Mouse (Mus musculus) spleen, postnatal 10 days (tissue): ENCODE results near the gene Rpl3.
"Not testable (repeated sequence)": the region's sequence is repeated elsewhere in the genome, so short reads cannot be mapped to it uniquely, and the experiment has no call there.

Source experiments
- DNase-seq, 2 experiments: peaks; one replicate each; pipeline ENCODE4 v3.0.0; 2021 to 2022; ENCODE audit warnings: low spot score in 2 of 2

Gene Rpl3

DNA sequence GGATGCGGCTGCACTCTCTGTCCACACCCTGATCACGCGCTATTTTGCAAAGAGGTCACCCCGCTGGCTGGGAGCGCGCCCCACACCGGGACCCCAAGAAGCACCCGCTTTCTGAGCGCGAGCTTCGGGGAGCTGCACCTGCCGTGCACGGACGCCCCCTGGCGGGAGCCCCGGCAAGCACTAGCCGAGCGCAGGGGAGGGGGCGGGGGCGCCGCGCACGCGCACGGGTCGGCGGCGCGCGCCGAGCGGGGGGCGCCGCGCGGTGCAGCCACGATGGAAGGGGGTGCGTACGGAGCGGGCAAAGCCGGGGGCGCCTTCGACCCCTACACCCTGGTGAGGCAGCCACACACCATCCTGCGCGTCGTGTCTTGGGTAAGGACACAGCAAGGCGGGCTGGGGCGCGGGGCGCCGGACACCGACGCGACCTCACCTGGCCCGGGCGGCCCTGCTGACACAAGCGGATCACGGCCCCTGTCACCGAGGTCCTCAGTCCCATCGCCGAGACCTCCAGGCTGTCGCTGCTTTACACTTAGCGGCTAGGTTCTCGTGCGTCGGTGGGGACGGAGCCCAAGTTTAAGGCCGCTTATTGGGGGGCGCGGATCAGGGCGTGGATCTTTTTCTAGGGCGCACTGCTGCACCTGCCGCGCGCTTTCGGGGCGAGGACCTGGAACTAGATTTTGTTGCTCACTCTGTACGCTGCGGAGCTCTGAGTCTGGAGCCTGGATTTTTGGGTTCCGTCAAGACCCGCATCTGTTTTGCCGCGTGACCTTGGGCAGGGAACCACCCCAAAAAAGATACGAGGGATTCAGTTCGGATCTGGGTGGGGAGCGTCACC lies at the start of gene Rpl3, which contains the start of gene Syngr1:
Gene Rpl3, minus strand, starts transcription at position 748 of the 835 bp plus-strand sequence.
Gene Syngr1, plus strand, starts transcription at position 214 of the 835 bp plus-strand sequence.
- peak; percentile 88 to 89 for DNase-seq

DNA sequence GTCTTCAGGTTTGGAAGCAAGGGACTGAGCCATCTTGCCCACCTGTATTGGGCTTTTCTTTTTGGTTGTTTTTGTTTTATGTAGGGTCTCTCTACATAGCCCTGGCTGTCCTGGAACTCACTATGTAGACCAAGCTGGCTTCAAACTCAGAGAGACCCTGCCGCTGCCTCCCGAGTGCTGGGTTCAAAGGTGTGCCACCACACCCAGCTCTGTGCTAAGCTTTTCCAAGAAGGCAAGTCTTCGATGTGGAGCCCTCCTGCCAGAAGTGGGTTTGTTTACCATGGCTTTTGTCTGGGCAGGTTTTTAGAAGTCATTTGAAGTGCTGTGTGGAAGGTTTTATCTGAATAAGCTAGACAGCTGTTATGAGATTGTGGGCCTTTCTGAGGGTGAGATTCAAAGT lies 49.2 kb upstream of the Rpl3 start:
- DNase-seq: no peak

DNA sequence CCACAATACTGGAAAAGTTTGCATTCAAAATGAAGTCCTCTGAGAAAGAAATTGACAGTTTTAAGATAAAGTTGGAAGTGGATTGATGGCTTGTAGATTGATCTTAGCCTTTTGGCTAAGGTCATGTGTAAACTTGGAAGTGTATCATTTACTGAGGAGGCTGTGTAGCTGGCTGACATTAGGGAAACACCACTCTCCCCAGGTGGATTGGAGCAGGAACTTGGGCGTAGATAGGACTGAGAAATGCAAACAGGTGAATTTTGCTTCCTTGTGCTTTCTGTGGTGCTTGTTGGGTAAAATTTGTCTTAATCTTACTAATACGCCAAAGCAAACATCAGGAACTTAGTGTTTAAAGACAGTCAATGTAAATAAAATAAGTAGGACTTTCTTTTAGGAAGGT lies 48.6 kb upstream of the Rpl3 start:
- DNase-seq: no peak

DNA sequence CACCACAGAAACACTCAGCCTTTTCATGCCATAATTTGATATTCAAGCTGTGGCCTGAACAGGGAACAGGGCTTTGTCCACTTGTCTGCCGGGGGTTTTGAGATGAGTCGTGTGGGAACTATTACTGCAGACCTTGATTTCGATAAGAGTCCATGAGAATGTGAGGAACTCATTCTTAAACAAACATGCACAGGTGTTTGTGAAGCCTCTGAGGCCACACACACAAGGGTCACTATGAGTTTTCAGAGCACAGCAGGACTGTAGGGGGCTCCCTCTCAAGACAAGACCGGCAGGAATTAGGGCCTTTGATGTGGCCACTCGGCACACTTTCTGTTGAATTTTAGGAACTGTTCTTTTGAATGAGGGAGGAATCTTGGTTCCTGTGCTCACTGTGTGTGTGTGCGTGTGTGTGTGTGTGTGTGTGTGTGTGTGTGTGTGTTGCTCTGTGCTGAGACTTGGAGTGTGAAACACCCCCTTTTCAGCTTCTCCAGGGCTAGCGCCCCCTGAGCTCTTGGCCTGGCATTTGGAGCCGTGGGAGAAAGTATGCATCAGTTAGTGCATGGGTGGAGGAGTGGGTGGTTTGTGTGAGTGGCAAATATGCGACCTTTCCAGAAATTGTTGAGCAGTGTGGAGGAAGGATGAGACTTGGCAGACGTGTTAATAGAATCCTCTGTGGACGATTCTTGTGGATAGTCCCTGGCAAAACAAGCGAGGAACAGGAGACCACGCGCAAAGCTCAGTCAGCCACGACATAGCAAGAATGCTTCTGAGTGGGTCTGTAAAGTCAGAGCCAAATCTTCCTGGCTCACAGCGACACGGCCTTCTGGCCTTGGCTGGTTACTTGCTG lies 46.5 kb upstream of the Rpl3 start:
- no peak for DNase-seq

DNA sequence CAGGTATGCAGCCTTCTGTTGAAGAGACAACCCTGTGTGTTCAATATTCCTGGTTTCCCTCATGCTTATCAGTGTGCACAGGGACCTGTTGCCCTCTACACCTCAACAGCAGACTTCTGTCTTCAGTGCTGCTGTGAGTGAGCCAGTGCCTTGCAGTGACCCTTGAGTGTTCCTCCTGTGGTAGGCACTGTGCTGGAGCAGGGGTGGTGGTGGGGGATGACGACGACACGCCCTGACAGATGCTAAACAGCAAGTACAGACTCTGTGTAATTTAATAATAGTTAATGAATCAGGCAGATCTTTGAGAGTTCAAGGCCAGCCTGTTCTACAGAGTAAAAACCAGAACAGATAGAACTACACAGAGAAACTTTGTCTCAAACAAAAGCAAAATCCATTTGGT lies 45.0 kb upstream of the Rpl3 start:
- DNase-seq: no peak

DNA sequence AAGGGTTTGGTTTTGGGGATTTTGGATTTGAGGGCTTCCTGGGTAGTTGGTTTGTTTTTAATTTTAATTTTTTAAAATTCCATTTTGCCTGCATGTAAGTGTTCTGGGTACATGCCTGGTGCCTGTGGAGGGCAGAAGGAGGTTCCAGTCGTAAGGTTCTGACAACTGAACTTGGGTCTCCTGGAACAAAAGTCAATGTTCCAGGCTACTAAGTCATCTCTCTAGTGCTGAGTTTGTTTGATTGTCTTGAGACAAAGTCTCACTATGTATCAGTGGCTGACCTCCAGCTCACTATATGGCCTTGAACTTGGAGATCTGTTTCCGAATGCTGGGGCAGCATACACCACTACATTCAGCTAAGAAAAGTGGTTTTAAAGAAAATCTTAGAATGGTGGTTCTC lies 43.8 kb upstream of the Rpl3 start:
- DNase-seq: no peak

DNA sequence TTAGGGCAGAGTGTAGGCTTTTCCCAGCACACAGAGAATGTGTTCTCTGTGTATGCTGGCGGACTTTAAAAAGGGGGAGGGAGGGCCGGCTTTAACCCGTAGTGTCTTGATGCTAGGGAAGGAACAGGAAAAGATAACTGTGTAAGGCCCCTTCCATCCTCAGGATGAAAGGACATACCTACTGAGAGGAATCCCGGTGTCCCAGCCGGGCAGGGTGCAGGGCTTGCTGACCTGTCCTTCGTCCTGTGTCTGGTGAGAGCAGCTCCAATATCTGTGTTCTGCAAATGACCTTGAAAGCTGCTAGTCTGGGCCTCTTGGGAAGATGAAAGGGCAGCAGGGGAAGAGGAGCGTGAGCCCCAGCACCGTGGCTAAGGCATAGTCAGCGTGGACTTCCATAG lies 42.8 kb upstream of the Rpl3 start:
- peak in 1 of 2 experiments; percentile 32 for DNase-seq

DNA sequence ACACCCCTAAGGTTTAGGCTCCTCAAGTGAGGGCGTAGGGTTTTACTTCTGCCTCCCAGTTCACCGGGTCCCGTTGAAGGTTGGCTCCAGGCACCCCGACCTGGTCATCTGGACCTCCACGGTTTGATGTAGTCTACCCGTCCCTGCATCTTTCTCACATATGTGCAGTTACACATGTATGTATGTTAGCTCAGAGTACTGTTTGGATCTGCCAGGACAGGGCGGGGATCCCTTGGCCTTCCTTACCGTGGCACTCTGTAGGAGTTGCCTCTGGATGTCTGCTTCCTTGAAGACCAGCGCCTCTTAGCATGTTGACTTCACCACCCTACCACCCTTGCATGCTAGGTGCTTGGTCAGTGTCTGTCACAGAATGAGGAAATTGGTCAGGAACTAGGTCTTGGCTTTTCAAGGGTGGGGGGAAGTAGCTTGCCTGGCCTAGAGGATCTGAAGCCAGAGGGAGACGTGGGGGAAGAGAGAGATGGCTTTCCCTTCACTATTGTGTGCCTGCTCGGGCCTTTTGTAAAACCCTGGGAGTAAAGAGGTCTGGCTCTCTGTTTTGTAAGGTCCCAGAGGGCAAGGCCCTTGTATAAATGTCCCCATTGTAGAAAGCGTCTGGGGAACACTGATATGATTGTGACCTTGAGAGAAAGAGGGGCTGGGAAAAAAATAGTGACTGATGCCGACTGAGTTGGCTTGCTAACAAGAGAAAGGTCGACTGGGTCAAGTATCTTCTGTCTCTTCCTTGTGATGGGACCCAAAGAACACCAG lies 42.2 kb upstream of the Rpl3 start:
- no peak for DNase-seq

DNA sequence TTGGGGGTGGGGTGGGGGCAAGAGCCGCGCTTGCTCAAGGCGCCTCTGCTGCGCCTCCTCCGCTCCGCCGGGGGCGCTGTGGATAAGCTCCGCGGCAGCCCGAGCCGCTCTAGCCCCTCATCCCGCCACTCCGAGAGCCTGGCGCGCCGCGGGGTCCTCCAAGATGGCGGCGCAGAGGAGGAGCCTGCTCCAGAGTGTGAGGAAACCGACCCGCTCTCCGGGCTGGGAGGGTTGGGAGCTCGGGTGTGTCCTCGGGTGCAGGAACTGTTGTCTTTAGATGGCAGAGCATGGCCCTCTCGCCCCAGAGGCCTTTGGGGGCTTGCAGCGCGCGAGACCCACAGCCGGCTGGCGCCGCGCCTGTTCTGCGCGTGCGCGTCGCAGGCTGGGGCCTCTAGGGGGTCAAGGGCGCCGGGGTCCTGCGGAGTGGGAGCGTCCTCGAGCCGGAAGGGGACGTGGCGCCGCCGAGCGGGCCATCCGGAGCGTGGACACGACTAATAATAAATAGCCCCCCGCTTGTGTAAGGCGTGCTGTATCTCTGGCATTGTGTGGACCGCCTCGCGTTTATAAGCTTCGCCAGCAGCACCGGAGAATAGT lies 41.4 kb upstream of the Rpl3 start, which contains the start of gene Tab1:
Gene Tab1, plus strand, starts transcription at position 135 of the 594 bp plus-strand sequence.
- peak; percentile 90 to 93 for DNase-seq

DNA sequence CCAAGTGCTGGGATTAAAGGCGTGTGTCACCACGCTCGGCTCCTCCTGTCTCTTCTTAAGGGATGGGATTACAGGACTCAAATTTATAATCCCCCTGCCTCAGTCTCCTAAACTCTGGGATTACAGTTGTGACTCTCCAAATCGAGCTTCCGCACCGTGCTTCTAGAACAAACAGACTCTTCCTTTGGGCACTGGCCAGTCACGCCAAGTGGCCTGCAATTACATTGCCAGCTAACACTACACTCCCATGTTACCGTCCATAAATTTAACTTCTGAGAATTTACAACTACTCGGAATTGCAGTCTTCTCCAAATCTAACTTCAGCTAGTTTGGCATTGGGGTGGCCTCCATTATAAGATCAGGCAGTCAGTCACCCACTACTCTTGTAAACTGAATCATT lies 40.8 kb upstream of the Rpl3 start:
- peak in 1 of 2 experiments; percentile 30 for DNase-seq

DNA sequence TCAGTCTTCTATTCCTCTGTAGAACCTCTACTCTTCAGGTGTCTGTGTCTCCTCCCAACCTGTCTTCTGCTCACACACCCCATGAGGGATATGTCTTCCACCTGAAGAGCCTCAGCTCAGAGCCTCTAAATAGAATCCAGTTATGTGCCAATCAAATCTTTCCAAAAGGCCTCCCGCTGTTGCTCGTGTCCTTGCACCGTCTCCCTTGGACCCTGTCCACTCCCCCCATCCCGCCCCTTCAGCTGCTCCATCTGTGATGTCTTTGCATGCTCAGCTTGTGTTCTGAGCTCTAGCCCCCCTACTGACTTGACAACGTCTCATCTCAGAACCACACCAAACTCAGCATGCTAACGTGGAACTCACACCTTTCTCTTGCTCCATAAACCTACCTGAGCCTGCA lies 39.8 kb upstream of the Rpl3 start:
- DNase-seq: no peak

DNA sequence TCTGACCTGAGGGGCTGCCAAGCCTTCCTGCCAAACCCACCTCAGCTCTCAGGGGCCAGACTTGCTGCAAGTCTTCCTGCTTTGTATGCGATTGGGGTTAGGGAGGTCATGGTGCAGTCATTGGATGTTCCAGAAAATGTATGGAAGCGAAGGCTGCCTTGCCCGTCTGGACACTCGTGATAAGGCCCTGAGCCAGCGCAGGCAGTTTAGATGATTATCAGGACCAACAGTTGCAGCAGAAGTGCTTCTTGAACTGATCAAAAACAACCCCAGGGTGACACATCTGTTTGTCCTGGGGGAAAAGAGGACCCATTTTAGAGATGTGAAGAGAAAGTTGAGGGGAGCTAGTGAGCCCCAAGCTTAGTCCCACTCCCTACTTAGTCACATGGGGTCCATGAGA lies 39.0 kb upstream of the Rpl3 start:
- DNase-seq: peak; percentile 43 to 60

DNA sequence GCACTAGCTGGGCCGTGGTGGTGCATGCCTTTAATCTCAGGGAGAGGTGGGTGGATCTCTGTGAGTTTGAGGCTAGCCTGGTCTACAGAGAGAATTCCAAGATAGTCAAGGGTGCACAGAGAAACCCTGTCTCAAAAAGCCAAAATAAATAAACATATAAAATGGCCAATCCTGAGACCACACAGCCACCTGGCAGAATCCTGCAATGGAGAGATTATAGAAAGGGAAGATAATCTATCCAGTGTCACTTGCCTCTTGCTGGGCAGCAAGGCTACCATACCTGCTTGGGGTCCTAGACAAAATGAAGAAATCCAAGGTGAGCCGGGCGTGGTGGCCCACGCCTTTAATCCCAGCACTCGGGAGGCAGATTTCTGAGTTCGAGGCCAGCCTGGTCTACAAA lies 38.3 kb upstream of the Rpl3 start:
- no peak for DNase-seq

DNA sequence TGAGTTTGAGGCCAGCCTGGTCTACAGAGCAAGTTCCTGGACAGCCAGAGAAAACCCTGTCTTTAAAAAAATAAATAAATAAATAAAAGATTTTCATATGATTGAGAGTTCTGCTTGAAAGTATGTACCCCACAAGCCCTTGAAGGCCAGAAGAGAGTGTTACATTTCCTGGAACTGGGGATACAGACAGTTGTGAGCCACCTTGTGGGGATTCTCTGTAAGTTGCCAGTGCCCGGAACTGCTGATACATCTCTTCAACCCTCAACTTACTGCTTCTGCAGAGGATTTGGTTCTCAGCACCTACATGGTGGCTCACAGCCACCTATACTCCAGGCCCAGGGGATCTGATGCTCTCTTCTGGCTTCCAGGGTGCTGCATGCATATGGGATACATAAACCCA lies 35.5 kb upstream of the Rpl3 start:
- DNase-seq: peak in 1 of 2 experiments; percentile 28

DNA sequence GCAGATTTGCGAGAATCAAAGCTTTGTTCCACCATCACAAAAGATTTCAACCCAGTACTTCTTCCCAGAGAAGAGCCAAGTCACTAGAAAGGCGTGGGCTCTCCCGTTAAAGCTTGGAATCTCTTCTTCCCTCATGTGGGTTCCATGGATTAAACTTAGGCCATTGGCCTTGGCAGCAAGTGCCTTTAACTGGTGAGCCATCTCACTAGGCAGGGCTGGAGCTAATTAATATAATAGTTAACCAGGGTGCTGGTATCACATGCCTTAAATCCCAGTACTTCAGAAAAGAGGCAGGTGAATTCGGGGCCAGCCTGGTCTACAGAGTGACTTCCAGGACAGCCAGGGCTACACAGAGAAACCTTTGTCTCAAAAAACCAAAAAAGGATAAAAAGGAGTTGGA lies 33.0 kb upstream of the Rpl3 start:
- DNase-seq: no peak

DNA sequence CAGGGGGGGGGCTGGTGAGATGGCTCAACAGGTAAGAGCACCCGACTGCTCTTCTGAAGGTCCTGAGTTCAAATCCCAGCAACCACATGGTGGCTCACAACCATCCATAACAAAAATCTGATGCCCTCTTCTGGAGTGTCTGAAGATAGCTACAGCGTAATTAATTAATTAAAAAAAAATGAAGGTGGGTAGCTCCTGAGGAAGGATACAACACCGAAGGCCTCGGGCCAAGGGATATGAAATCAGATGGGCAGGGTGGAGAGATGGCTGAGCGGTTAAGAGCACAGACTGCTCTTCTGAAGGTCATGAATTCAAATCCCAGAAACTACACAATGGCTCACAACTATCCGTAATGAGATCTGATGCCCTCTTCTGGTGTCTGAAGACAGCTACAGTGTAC lies 30.8 kb upstream of the Rpl3 start:
- DNase-seq: not testable (repeated sequence)

DNA sequence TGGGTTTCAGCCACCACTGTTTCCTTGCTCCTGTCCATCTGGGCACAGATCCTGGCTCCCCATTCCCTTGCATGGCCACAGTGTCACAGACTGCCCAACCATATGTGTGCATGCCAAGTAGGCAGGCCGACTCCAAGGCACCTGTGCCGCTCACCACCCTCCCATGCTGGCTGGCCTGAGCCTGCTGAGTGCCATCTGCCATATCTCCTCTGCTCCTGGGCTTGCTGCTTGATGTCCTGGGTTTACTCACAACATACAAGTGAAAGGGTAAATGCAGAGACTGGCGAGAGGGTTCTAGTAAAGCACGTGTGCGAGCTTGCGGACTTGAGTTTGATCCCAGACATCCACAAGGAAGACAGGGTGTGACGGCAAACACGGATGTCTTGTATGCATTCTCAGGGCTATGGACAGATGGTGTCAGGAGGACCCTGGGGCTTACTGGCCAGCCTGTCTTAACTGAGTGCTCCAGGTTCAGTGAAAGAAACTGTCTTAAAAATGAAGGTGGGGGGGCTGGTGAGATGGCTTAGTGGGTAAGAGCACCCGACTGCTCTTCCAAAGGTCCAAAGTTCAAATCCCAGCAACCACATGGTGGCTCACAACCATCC lies 30.2 kb upstream of the Rpl3 start:
- no peak for DNase-seq

DNA sequence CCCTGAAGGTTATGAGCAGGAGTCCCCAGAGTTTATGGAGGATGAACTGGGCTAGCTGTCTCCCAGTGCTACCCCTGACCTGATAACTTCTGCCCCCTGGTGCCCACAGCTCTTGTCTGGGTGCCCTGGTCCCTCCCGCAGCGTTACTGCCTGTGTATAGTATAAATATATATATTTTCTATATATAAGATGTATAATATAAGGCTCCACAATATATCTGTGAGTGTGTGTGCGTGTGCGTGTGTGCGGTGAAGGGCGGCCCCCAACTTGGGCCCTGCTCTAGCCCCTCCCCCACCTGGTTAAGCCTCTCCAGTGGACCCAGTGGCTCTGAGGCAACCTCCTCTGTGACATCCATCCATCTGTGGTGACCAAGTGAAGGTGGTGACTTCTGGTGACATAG lies 27.4 kb upstream of the Rpl3 start:
- no peak for DNase-seq

DNA sequence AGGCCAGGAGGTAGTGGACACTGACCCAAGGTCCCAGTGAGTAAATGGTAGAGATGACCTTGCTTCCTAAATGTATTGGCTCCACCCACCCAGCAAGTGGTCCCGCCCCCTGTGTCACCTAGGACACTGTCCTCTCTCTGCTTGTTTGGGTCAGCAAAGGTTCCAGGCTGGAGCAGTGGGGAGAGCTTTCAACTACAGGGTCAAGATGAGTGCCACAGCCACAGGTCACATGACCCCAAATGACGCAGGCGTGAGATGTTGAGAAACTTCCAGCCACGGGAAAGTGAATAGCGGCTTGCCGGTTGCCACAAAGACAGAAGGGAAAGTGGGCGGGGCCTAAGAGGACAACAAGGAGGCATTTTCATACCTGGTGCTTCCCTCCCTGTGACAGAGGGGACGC lies 25.5 kb upstream of the Rpl3 start:
- no peak for DNase-seq

DNA sequence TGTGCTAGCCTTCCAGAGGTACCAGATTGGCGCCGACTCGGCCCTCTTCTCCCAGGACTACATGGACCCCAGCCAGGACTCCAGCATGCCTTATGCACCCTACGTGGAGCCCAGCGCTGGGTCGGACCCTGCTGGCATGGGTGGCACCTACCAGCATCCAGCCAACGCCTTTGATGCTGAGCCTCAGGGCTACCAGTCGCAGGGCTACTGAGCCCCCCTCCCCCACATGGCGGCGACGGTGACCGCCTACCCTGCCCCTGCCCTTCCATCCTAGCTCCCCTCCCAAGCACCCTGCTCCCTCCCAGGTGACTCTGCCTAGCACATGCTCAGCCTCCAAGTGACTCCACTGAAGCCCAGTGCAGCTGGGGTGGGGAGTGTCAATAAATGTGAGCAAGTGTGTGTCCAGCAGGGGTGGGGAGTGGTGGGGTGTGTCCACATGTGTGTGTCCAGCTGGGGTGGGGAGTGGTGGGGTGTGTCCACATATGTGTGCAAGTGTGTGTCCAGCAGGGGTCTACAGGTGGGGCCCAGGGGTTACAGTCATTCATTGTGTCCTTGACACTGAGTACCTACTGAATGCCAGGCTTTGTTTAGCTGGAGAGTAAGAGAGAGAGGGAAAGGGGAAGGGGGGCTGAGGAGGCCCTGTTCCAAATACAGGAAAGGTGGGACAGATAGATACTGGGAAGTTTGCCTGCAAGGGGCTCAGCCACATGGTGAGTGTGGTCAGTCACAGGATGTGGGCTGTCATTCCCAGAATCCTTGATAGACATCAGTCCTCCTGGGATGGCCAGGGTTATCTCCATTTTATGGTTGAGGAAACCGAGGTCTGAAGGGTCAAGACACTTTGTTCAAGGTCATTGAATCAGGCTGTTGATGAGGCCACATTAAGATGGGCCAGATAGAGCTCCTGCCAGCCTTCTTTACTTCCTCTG lies 24.5 kb upstream of the Rpl3 start:
- DNase-seq: peak in 1 of 2 experiments; percentile 13
